Mouse (Mus musculus) neural tube, embryonic 15.5 days (tissue): ENCODE data around the gene Fuk. TPM values are rescaled to one million over a fixed set of nuclear protein-coding genes. Genes with fewer than 3 reads are reported as not detected.
A peak's percentile ranks its signal among the peaks of the same experiment; 100 is the strongest.
"Not testable (repeated sequence)": the region's sequence is repeated elsewhere in the genome, so short reads cannot be mapped to it uniquely, and the experiment has no call there.

Experiments
- ATAC-seq: fragments of 200-750 bp; cut with Nextera tagmentation; 2 replicates; pipeline ENCODE4 v1.8.0; 2017; ENCODE audit warnings: mild to moderate bottlenecking, moderate TSS enrichment, moderate library complexity; ENCODE audit not compliant: low FRiP score
- H3K27ac ChIP-seq: fragments of 300-500 bp; sonication (generic); replicated peaks from 2 replicates; pipeline ENCODE4 v1.5.1; 2015; ENCODE audit warnings: mild to moderate bottlenecking, inconsistent platforms
- H3K27me3 ChIP-seq: fragments of 300-500 bp; sonication (generic); replicated peaks from 2 replicates; pipeline ENCODE4 v1.6.1; 2015; ENCODE audit warnings: inconsistent platforms
- H3K36me3 ChIP-seq: fragments of 300-500 bp; sonication (generic); 2 replicates; pipeline ENCODE4 v1.6.1; 2015; ENCODE audit warnings: inconsistent platforms
- H3K4me1 ChIP-seq: fragments of 300-500 bp; sonication (generic); 2 replicates; pipeline ENCODE4 v1.6.1; 2015; ENCODE audit warnings: inconsistent platforms
- H3K4me2 ChIP-seq: fragments of 300-500 bp; sonication (generic); 2 replicates; pipeline ENCODE4 v1.6.1; 2015; ENCODE audit warnings: inconsistent platforms, mild to moderate bottlenecking, moderate library complexity
- H3K4me3 ChIP-seq: fragments of 300-500 bp; sonication (generic); replicated peaks from 2 replicates; pipeline ENCODE4 v1.5.1; 2015; ENCODE audit warnings: mild to moderate bottlenecking, inconsistent platforms
- H3K9ac ChIP-seq: fragments of 300-500 bp; sonication (generic); replicated peaks from 2 replicates; pipeline ENCODE4 v1.6.1; 2015; ENCODE audit warnings: mild to moderate bottlenecking, inconsistent platforms
- H3K9me3 ChIP-seq: fragments of 300-500 bp; sonication (generic); replicated peaks from 2 replicates; pipeline ENCODE4 v1.6.1; 2016; ENCODE audit warnings: inconsistent platforms
- WGBS: fragments of 180-500 bp; shearing (Covaris S2); methylation state at CpG from one replicate; pipeline ENCODE4 v1.1.7; 2015; ENCODE audit warnings: mixed read lengths; 5-methylcytosine and 5-hydroxymethylcytosine counted together
- polyA plus RNA-seq: library from polyadenylated mRNA; unstranded; fragments of >200 nt; fragmentation: Nextera tagmentation; extraction: Ambion mirVana; gene quantifications from 2 replicates; pipeline ENCODE4 v1.2.1, GENCODE M21; 2015

Fuk gene
- polyA plus RNA-seq, 1 experiment from 2014 or later = 7.5 TPM

DNA sequence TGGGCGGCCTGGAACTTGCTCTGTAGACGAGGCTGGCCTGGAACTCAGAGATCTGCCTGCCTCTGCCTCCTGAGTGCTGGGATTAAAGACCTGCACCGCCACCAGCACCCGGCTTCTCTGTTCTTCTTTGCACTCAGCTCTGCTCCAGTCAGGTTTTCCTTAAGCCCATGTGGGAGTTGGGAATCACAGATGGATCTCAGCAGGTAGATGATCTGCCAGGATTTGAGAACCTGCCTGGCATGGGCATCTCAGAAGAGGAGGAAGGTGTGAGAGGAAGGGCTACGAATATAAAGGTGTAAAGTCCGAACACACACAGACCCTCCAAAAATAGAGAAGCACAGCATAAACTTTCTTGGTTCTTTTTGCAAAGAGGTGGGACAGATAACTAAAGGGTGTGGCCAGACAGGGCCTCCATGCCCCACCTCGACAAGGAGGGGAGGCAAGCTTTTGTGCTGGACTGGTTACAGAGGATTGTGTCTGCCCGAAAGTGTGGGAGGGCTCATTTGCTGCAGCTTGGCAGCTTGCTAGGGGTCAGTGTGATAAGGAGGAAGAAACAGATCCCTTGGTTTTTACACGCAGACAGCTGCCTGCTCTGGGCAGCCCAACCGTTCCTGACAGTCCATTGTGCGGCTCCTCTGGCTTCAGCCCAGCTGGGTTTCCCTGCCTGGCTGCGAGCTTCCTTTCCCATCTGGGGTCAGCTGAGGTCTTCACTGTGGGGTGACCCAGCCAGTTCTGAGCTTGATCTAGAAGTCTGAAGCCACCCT lies 29.1 kb upstream of the Fuk start:
- Histone ChIP-seq H3K9me3 (no peaks in the 10 kb centered on the region), H3K27ac (no peak overlapping the region), H3K27me3 (no peaks in the 10 kb centered on the region), H3K4me1 (peaks cover 20% of the 10 kb centered on the region), H3K4me3 (no peak overlapping the region), H3K9ac (no peak overlapping the region), H3K4me2 (no peak overlapping the region), H3K36me3 (peaks cover 3% of the 10 kb centered on the region; the same call in 1 of the 2 replicates)
- WGBS = 73% methylated on average over 12 of the region's 12 CpGs
- no peak for ATAC-seq

DNA sequence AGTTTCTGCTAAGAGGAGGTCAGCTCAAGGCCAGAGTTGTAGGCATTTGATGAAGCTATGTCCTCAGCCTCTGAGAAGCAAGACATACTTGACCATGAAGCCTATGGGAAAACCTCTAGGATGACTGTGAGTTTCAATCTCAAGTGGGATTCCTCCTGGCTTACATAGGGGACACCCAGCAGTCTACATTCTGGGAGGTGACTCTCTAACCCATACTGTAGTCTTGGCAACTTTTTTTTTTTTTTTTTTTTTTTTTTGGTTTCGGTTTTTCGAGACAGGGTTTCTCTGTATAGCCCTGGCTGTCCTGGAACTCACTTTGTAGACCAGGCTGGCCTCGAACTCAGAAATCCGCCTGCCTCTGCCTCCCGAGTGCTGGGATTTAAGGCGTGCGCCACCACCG lies 27.4 kb upstream of the Fuk start:
- H3K9me3 ChIP-seq, H3K27ac ChIP-seq, H3K4me2 ChIP-seq, H3K9ac ChIP-seq, H3K4me3 ChIP-seq, H3K27me3 ChIP-seq, H3K36me3 ChIP-seq, ATAC-seq: not testable (repeated sequence)
- H3K4me1 ChIP-seq = peaks cover 20% of the 10 kb centered on the region
- 96% methylated on average over 6 of the region's 8 CpGs for WGBS

DNA sequence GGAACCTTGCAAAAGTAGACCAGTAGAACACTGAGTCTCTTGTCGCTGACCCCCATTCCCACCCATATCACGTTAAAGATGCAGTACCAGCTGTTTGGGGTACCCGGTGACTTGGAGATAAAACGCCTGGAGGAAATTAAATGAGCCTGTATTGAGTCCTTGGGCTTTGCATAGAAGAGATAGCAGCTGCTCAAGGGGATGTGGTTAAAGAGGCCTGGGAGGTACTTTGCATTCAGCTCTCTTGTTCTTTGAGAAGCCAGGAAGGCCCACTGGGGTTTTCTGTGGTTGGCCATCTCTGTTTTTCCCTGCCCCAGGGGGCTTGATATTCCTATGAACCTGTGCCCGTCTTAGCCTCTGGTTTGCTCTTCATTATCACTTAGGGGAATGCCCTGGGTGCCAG lies 26.8 kb upstream of the Fuk start:
- Histone ChIP-seq H3K4me1 (peaks cover 20% of the 10 kb centered on the region), H3K27me3 (no peaks in the 10 kb centered on the region), H3K9ac (no peak overlapping the region), H3K4me2 (no peak overlapping the region), H3K9me3 (no peaks in the 10 kb centered on the region), H3K4me3 (no peak overlapping the region), H3K36me3 (peaks cover 3% of the 10 kb centered on the region; the same call in 1 of the 2 replicates), H3K27ac (no peak overlapping the region)
- no peak for ATAC-seq
- WGBS = 65% methylated on average over 5 of the region's 5 CpGs

DNA sequence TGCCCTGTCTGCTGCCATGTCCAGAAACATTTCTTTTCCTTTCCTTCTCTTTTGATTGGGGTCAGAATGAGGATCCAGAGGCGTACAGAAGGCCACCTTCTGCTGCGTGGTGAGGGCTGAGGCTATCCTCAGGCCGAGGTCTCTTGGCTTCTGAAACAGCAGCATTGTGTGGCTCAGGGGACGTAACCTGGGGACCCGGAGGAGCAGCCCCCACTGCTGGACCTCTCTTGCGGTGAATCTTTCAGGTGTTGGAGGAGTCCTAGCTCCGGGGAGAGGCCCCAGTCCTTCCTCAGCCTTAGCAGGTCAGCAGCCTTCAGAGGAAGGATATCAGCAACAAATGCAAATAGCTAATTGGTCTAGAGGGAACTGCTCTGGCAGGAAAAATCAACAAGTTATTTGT lies 26.1 kb upstream of the Fuk start:
- Histone ChIP-seq H3K27me3 (no peaks in the 10 kb centered on the region), H3K27ac (no peak overlapping the region), H3K9ac (no peak overlapping the region), H3K36me3 (peaks cover 3% of the 10 kb centered on the region; the same call in 1 of the 2 replicates), H3K4me3 (no peak overlapping the region), H3K9me3 (no peaks in the 10 kb centered on the region), H3K4me1 (peaks cover 20% of the 10 kb centered on the region), H3K4me2 (no peak overlapping the region)
- 83% methylated on average over 7 of the region's 7 CpGs for WGBS
- ATAC-seq = no peak

DNA sequence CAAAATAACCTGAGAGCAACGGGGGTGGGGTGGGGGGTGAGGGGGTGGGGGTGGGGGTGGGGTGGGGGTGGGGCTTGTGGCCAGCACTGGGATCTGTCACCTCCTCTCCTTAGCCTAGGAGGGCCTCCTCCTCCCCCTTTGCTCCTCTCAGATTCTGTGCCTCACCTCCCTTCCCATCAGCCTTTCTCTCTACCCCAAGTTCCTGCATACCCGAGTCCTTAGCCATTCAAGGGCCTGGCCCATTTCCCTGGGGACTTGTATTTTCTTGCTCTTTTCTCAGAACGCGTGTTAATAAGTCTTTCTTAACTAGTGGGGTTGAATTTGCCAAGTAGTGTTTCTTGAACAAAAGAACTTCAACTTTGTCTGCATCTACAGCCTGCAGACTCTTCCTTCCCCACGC lies 24.4 kb upstream of the Fuk start:
- H3K9ac ChIP-seq = no peak overlapping the region
- WGBS = 49% methylated on average over 5 of the region's 5 CpGs
- peaks cover 29% of the 10 kb centered on the region for H3K4me1 ChIP-seq

DNA sequence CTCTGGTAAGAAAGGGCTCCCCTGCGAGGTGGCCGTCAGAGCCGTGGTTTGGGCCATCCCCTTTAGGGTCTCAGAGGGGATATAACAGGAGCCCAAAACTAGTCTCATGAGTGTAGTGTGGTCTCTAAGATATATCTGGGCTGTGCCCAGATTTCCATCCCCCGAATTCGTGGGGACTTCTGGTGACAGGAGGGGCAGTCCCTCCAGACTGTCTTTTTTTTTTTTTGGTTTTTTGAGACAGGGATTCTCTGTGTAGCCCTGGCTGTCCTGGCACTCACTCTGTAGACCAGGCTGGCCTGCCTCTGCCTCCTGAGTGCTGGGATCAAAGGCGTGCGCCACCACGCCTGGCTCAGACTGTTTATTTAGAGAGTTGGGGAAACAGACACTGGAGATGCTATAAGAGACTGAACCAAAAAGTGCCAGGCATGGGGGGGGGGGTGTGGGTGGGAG lies 23.4 kb upstream of the Fuk start:
- Histone ChIP-seq H3K9ac (no peak overlapping the region), H3K27ac (no peak overlapping the region), H3K4me2 (no peak overlapping the region), H3K36me3 (peaks cover under 1% of the 10 kb centered on the region; the same call in 1 of the 2 replicates), H3K9me3 (no peaks in the 10 kb centered on the region), H3K27me3 (no peaks in the 10 kb centered on the region), H3K4me1 (peaks cover 38% of the 10 kb centered on the region), H3K4me3 (no peak overlapping the region)
- 78% methylated on average over 8 of the region's 8 CpGs for WGBS
- ATAC-seq = no peak

More for the DNA sequence above, 24.4 kb upstream of the Fuk start:
- H3K27me3 ChIP-seq = no peaks in the 10 kb centered on the region
- H3K27ac ChIP-seq = no peak overlapping the region
- ATAC-seq = no peak
- H3K4me2 ChIP-seq = no peak overlapping the region
- H3K9me3 ChIP-seq = no peaks in the 10 kb centered on the region
- H3K4me3 ChIP-seq = no peak overlapping the region
- peaks cover 3% of the 10 kb centered on the region; the same call in 1 of the 2 replicates for H3K36me3 ChIP-seq

DNA sequence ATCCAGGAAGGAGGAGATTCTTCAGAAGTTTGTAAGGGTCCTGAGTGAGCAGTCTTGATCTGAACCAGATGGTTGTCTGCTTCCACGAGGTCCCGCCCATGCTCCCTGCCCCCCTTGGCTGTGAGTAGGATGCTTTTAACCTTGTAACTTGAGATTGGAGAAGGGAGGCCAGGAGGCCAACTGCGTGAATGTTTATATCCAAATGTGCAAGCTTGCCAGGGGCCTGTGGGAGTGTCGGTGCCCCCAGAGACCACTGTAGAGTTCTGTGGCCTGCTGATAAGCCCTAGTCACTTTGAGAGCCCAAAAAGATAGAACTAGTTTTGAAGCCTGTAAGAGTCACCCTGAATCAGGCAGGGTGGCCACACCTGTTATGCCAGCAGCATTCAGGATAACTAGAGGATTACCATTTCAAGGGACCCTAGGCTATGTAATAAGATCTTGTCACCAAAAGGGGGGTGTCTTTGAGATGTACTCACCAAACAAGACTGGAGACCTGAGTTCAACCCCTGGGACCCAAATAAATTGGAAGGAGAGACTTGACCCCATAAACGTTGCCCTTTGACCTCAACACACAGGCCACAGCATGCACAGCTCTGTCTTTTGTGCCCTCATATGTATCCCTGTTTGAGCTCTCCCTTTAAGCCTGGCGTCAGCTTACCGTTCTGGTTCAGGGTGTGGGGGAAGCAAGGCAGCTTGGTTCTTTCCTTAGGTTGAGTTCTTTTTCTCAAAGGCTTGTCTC lies 19.4 kb upstream of the Fuk start:
- ATAC-seq = no peak
- 0 out of 2 replicates have a peak overlapping the region, but pooled peaks have one; percentile 84 for H3K9ac ChIP-seq
- H3K9me3 ChIP-seq = no peaks in the 10 kb centered on the region
- H3K36me3 ChIP-seq = no peaks in the 10 kb centered on the region
- H3K27ac ChIP-seq = no peak overlapping the region
- H3K27me3 ChIP-seq = no peaks in the 10 kb centered on the region
- peak overlapping the region; percentile 86 for H3K4me3 ChIP-seq
- 33% methylated on average over 7 of the region's 7 CpGs for WGBS
- H3K4me2 ChIP-seq = peak overlapping the region; percentile 84
- H3K4me1 ChIP-seq = peaks cover 32% of the 10 kb centered on the region

DNA sequence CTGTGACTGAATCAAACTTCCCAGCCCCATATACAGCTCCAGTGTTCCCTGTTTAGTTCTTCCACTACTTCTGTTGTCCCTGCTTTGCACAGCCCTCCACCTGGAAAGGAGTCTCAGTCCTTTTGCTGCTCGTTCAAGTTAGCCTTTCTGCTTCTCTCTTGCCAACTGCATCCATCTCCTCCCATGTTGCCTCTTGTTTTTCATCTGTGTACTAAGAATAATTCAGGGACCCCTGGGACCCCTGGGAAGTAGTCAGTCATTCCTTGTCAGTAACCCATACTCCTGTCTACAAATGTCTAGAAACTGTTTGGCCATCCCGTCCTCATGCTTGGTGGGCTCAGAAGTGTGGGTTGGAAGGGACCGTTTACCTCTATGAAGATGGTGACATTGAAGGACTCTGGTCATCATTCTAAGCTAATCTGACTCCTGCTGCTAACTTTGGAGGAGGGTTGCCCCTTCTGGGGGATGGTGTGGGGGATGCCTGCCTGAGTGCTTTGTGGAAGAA lies 18.5 kb upstream of the Fuk start:
- Histone ChIP-seq H3K4me1 (peaks cover 32% of the 10 kb centered on the region), H3K27me3 (no peaks in the 10 kb centered on the region), H3K36me3 (no peaks in the 10 kb centered on the region), H3K4me3 (peak overlapping the region; percentile 86), H3K9ac (peak overlapping the region; percentile 84), H3K4me2 (peak overlapping the region; percentile 84), H3K9me3 (no peaks in the 10 kb centered on the region), H3K27ac (peak overlapping the region; percentile 87)
- no peak for ATAC-seq
- 31% methylated on average over 3 of the region's 3 CpGs for WGBS

DNA sequence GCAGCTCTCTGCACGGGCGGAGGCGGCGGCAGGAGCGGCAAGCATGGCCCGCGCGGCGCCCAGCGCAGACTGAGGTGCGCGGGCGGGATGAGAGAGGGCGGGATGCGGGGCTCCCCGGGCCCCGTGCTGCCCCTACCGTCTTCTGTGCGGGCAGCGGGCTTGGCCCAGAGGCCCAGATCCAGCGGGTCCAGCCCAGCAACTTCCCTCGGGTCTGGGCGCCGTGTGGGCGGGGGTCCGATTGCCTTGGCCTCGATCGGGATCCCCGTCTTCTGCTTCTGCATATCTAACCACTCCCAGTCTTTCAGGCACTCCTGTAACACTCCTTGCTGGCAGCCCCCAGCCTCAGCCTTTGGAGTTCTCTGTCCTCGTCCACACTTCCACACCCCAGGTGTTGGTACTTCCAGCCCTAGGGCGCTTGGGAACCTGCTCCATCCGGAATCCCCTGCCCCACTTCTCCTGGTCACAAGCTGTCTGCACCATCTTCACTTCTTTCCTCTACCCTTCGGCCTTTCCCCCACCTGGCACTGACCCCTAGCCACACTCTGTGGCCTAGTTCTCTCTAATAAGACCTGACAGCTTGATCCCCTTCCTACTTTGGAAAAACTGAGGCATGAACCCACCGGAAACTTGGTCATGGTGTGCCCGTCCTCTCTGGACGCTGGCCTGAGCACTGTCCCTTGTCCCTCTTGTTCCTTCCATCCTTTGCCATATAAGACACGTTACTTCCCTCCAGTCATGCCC lies 17.9 kb upstream of the Fuk start:
- H3K4me2 ChIP-seq = peak overlapping the region; percentile 84
- peak overlapping the region; percentile 84 for H3K9ac ChIP-seq
- no peaks in the 10 kb centered on the region for H3K9me3 ChIP-seq
- ATAC-seq = peak; percentile 19
- H3K27me3 ChIP-seq = no peaks in the 10 kb centered on the region
- peak overlapping the region; percentile 86 for H3K4me3 ChIP-seq
- peak overlapping the region; percentile 87 for H3K27ac ChIP-seq
- no peaks in the 10 kb centered on the region for H3K36me3 ChIP-seq
- peaks cover 32% of the 10 kb centered on the region for H3K4me1 ChIP-seq
- 2% methylated on average over 24 of the region's 37 CpGs for WGBS

DNA sequence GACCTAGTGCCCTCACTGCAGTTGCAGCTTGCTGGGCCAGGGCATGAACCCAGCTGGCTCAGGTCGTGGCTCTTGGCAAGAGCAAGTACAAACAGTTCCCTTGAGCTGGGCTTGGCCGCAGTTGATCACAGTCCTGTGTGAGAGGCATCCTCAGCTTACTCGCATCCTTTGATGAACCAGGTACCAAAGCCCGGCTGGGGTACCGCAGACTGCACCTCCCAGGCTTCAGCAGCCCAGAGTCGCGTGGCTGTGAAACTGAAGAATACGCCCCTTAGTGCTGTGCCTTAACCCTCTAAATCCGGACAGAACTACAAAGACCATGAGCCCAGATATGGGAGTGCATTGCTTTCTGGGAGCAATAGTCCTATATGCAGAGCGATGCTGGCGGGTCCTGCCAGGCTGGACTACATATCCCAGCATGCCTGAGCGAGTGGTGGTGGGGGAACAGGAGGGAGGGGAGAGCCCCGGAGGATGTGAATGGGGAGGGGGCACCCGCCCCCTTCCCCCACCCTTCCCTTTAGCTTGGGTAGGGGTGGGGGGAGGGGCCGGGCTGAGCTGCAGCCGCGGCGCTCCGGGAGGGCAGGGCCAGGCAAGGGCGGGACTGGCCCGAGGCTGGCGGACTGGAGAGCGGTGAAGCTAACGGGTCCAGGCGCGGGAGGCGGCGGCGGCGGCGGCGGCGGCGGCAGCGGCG lies 17.2 kb upstream of the Fuk start, which contains the start of gene St3gal2:
TSS of gene St3gal2 (plus strand) at position 582 of the 691 bp plus-strand sequence.
- H3K4me1 ChIP-seq = peaks cover 32% of the 10 kb centered on the region
- no peaks in the 10 kb centered on the region for H3K9me3 ChIP-seq
- 1% methylated on average over 13 of the region's 36 CpGs for WGBS
- peak within 1 kb of the TSS; percentile 87 for H3K27ac ChIP-seq
- H3K4me3 ChIP-seq = peak within 1 kb of the TSS; percentile 86
- H3K9ac ChIP-seq = peak within 1 kb of the TSS; percentile 84
- H3K4me2 ChIP-seq = peak within 1 kb of the TSS; percentile 84
- H3K27me3 ChIP-seq = no peaks in the 10 kb centered on the region
- ATAC-seq = peak; percentile 99
- H3K36me3 ChIP-seq = no peaks in the 10 kb centered on the region

DNA sequence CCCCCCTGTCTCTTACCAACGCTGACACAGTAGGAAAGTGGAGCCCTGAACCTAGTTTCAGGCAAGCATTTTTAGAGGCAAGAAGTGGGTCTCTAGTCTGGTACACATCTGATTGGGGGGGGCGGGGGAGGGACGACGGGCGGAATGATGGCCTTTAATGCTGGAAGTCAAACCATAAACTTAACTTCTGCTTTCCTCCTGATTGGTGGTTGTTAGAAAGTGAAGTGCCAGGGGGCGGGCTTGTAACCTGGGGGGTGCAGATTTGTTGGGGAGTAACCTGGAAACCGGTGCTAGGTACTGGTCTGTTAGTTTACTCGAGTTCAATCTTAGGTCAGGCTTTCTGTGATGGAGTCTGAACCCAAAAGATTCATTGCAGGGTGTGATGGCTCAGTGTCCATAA lies 16.2 kb upstream of the Fuk start:
- H3K4me3 ChIP-seq = no peak overlapping the region
- no peak overlapping the region for H3K27ac ChIP-seq
- peaks cover 32% of the 10 kb centered on the region for H3K4me1 ChIP-seq
- WGBS = 13% methylated on average over 8 of the region's 8 CpGs
- ATAC-seq = no peak
- H3K9me3 ChIP-seq = no peaks in the 10 kb centered on the region
- no peaks in the 10 kb centered on the region for H3K36me3 ChIP-seq
- no peak overlapping the region for H3K9ac ChIP-seq
- no peak overlapping the region for H3K4me2 ChIP-seq
- H3K27me3 ChIP-seq = no peaks in the 10 kb centered on the region
